Mouse (Mus musculus): ENCODE results near the gene Arfip1.

Arfip1 gene

GRCm38 (mm10) chr3:84488716-84489115 lies 93.7 kb downstream of the Arfip1 start:
- no peak for DNase-seq (ENCODE audit: low spot score in 2 of 2)

DNA sequence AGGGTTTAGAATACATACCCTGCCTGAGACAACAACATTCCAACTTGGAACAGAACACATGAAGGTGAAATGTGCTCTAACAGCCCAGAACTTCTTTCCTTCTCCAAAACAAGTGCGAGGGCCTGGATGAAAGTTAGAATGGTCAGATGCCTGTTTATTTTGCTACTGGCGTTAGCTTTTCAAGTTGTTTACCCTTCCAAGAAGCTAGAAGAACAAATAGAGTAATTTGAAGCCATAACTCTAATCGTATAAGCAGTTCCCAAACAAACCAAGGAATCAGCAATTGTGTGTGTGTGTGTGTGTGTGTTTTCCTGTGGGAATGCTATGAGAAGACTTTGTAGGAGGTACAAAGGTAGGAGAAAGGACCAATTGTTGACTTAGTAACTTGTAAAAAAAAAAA lies 97.5 kb downstream of the Arfip1 start:
- DNase-seq (ENCODE audit: low spot score in 2 of 2), result no peak

GRCm38 (mm10) chr3:84484333-84484732 lies 98.1 kb downstream of the Arfip1 start:
- DNase-seq (ENCODE audit: low spot score in 2 of 2), result no peak

DNA sequence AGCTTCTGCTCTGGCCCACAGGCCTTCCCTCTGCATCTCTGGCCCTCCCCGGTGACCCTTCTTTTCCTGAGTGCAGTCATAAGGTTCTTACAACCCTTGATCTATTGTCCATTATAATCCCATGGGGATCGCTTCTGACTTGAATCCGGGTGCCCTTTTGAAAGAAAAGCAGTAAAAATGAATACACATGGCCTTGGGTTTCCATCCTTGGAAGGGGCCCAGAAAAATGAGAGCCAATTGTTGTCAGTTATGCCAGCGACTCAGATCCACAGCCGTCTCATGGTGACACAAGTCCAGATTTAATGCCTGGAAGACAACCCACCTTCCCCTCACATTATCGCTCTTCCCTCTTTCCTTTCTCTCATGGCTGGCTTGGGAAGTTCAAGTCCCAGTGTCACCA lies 100.3 kb downstream of the Arfip1 start:
- DNase-seq (ENCODE audit: low spot score in 2 of 2), result no peak

GRCm38 (mm10) chr3:84481104-84481503 lies 101.3 kb downstream of the Arfip1 start:
- peak in 1 of 2 experiments; percentile 26 for DNase-seq (ENCODE audit: low spot score in 2 of 2)

GRCm38 (mm10) chr3:84480006-84480897 lies 102.2 kb downstream of the Arfip1 start, which contains the start of gene Fhdc1:
TSS of gene Fhdc1 (minus strand) at chr3:84480429.
- DNase-seq (ENCODE audit: low spot score in 2 of 2), result peak in 1 of 2 experiments; percentile 26

DNA sequence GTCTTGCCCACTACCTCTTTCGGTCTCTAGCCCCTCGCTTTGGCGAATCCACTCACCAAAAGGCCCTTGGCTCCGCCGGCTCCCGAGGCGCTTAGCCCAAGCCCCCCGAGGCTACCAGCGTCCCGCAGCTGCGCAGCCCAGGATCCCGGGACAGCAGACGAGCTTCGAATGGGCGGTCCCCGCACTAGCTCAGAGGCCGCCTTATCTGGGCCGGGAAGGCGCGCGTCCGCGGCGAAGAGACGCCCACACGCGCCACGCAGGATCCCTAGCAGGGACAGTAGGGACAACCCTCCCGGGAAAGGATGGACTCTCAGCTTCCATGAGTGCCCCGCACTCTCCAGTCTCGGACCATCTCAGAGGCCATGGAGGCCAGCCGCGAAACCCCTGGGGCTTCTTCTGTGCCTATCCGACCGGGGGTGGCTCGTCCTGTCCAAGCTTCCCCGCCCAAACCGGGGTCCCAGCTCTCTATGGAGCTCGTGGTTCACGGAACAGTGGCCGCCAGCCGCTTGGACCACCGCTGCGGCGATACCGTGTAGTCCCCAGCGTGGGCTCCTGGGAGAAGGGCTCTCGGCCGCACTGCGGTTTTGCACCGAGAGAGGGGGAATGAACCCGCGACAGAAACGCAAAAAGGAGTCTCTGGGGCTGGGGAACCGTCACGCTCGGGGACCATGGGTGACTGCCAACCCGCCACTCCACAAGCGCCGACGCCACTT lies 103.0 kb downstream of the Arfip1 start:
- DNase-seq (ENCODE audit: low spot score in 2 of 2), result peak in 1 of 2 experiments; percentile 20

DNA sequence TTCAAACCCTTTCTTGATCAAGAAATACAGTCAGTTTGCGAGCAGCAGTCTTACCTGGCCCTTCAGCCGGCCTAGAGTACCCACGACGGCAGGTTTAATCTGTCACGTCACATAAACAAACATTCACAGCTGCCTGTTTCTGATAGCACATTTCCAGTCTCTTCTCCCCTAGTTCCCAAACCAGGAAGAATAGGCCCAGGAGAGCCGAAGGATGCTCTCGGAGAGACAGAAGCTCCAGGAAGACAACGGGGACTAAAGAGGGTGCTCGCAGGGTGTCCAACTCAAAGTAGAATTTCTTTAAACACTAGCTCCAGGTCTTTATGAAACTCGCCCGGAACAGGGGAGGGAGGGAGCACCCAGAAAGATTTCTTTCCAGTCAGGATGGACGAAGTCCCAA lies 103.5 kb downstream of the Arfip1 start:
- no peak for DNase-seq (ENCODE audit: low spot score in 2 of 2)

DNA sequence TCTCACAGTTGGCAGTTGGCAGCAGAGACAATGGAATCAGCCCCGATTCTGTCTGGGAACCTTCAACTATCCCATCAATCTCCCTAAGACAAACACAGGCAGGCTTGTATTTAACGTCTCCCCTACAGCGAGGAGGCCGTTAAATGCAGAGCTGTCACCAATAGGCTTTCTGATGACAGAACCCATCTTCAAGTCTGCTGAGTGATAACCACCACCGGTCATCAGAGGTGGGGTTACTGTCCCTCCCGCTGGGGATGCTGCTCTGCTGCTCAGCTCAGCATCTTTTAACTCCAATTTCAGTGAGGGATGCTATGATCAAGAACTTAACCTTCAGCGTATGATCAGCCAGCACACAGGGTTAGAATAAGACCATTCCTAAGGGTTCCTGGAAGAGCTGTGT lies 104.2 kb downstream of the Arfip1 start:
- DNase-seq (ENCODE audit: low spot score in 2 of 2), result no peak

DNA sequence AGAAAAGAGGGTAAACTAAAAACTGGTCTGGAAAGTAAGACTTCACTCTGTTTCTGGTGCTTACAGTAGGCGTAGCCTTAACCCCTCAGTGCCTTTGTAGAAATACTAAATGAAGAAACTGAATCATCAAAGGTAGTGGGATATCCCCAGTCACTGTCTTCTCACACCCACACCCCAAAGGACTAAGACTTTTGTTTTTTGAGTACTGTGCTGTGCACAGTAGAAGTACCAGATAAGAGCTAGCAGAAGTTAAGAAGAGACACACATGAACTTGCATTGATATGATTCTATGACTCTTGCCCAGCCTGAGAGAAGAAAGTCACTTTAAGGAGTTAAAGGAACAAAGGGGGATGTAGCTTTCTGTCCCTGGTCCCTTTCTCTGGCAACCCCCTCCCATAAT lies 104.9 kb downstream of the Arfip1 start:
- no peak for DNase-seq (ENCODE audit: low spot score in 2 of 2)

GRCm38 (mm10) chr3:84474981-84475775 lies 107.2 kb downstream of the Arfip1 start:
- DNase-seq (ENCODE audit: low spot score in 2 of 2), result no peak

DNA sequence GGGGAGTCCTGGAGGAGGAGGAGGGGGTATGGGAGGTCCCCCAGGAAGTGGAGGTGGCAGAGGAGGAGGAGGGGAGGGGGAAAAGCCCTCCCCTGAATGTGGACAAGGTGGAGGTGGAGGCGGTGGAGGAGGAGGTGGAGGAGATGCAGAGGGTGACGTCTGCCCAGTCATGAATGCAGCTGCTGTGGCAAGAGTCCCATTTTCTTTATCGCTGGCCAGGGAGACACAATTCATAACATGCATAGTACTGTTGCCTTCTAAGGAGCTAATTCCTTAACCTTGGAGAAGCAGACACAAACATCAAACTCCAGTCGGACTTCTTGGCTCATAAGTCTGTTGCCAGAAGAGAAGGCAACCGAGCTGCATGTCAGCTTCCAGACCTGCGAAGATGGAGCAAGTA lies 108.0 kb downstream of the Arfip1 start:
- DNase-seq (ENCODE audit: low spot score in 2 of 2), result no peak

DNA sequence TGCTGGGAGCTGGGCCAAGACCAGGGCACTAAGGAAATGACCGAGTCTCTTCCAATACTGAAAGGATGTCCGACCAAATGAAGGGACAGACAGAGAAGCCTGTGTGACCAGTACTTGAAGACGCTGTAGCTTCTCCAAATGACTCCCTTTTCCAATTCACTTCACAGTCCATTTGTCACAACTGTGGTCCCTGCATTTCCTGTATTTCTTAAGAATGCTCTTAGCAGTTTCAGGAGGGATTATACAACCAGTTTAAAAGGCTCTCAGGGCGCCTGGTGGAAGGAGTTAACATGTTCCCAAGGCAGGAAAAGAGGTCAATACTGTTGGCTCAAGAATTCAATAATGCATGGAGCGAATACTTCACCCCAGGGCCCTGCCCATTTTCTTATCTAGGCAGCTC lies 109.5 kb downstream of the Arfip1 start:
- no peak for DNase-seq (ENCODE audit: low spot score in 2 of 2)

DNA sequence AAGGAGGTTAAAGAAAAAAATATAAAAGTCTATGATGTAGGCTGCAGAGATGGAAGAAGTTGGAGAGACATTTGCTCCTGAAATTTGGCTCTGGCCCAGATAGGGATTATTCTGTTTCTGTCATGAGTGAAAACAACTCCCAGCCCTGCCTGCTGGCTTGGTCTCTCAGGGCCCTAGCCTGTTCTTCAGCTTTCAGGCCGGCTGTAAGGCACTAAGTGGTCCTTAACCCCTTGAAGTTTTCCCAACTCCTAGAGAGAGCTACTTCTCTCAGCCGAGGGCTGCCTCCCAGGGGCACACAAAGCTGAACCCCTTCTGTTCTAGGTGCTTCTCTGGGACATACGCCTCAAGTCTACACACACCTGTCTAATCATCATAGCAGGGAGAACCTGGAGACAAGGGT lies 109.9 kb downstream of the Arfip1 start:
- DNase-seq (ENCODE audit: low spot score in 2 of 2), result no peak

DNA sequence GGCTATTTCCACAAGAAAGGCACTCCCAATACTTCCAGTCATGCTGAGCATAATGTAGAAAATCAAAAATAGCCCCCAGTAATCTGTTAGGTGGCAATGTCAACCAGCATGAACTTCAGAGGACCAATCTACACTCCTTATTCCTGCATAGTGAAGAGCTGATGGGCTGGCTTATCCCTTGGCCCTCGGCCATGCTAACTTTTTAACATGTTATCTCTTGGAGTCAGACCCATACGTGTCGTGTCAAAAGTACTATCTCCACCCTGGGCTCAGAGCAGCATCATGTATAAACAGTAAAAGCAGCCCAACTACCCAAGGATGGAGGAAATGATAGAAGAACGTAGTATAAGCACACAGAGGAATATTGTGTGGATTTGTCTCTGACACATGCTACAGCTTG lies 111.3 kb downstream of the Arfip1 start:
- DNase-seq (ENCODE audit: low spot score in 2 of 2), result no peak

DNA sequence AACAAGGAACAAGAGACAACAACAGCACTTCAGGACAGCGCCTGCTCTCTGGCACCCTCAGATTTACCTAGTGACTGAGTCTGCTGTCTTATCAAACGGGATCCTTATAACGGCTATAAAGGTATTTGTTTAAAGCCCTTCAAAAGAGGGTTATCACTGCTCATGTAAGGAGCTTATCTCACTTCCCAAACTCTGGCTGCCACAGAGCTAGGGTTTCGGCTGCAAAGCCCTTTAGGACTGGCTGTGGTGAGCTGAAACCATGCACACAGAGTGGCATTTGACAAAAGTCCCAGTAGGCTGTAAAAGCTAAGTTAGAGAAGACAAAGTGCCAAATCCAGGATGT lies 114.3 kb downstream of the Arfip1 start:
- DNase-seq (ENCODE audit: low spot score in 2 of 2), result no peak

GRCm38 (mm10) chr3:84467419-84468110 lies 114.9 kb downstream of the Arfip1 start:
- DNase-seq (ENCODE audit: low spot score in 2 of 2), result no peak

GRCm38 (mm10) chr3:84465822-84466500 lies 116.5 kb downstream of the Arfip1 start:
- DNase-seq (ENCODE audit: low spot score in 2 of 2), result no peak

DNA sequence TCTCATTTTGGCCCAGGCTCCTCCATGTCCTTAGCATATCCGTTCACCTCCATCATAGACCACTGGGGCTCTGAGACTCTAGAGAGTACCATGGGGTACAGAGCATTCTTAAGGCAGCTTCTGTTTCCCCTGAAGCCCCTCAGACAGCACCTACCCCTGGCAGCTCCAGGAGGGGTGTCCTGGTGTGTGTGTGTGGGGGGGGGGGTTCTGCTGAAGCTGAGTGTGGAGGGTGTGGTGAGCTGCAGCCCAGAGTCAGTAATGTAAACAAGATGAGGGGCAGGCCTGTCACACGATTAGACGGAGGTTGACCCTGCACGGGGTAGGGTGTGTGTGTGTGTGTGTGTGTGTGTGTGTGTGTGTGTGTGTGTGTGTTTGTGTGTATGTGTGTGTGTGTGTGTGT lies 120.7 kb downstream of the Arfip1 start:
- no peak for DNase-seq (ENCODE audit: low spot score in 2 of 2)

DNA sequence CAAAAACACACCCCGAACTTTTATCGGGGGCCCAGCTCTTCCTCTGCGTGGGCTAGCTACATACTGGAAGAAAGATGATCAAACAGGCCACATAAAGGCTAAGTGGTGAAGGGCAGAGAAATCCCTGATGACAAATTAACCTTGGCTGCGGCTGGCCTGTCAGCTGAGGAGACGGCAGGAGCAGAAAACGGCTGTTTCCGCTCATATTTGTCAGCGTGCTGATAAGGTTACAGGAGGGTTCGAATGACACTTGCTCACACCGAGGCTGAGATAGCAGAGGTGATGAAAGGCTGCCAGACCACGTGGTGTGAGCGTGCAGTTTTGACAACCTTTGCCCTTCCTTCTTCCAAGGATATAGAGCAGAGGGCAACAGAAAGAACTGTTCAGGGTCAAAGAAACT lies 121.5 kb downstream of the Arfip1 start:
- no peak for DNase-seq (ENCODE audit: low spot score in 2 of 2)

DNA sequence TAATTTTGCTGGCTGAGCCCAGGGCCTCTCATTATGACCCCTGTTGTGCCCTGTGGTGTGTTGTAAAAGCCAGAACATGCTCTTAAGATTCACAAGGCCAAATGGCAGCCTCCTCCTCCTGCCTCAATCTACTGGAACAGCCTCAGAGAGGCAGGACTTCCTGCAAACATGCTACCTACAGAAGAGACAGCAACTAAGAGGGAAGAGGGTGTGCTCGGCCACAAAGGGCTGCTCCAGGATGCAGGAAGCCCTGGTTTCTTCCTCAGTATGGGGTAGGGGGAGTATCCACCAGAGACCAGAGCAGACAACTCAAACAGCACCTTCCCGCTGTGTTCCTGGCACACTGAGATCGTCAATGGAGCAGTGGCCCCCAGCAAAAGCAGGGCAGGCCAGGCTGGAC lies 121.9 kb downstream of the Arfip1 start:
- no peak for DNase-seq (ENCODE audit: low spot score in 2 of 2)
